Mouse (Mus musculus) left cerebral cortex, adult 2 months (tissue): Measurements from ENCODE around the gene Gm35315. TPM values are rescaled to one million over a fixed set of nuclear protein-coding genes. Genes with fewer than 3 reads are reported as not detected.
A peak's percentile ranks its signal among the peaks of the same experiment; 100 is the strongest.
"Not testable (repeated sequence)": the region's sequence is repeated elsewhere in the genome, so short reads cannot be mapped to it uniquely, and the experiment has no call there.

Experiments
- DNase-seq, 2 experiments: peaks; one replicate each; pipeline ENCODE4 v3.0.0; 2021 to 2022; ENCODE audit warnings: low spot score in 2 of 2, mixed read lengths in 1 of 2; ENCODE audit errors: extremely low spot score in 1 of 2
- H3K27ac ChIP-seq: fragments of 200-600 bp; 2 replicates; pipeline ENCODE4 v1.8.1; 2022
- H3K4me3 ChIP-seq: fragments of 200-600 bp; 2 replicates; pipeline ENCODE4 v1.8.1; 2022
- CTCF ChIP-seq: fragments of 200-600 bp; IDR thresholded peaks from 2 replicates; pipeline ENCODE4 v1.8.1; 2022; ENCODE audit warnings: antibody characterized with exemption, mild to moderate bottlenecking, moderate library complexity
- intact Hi-C: fragments of 180-260 bp; cut with DNase I; formaldehyde crosslinking; loops from one replicate; pipeline ENCODE4 v1.15.1; 2025
- total RNA-seq, 2 experiments: library from RNA; stranded (reverse); gene quantifications; 2 replicates each; pipeline ENCODE4 v1.2.3; 2021

The Gm35315 gene
- total RNA-seq, 2 experiments from 2014 or later, result 0.42 to 0.59 TPM

- peak overlapping the region; percentile 91 for H3K27ac ChIP-seq
- intact Hi-C loops, result loop anchor here (10.0 kb wide), 2 partner anchors 106 to 1446 kb away; partner anchors contain the start of gene Zfp932
- peak; percentile 35 to 45 for DNase-seq
- TF ChIP-seq CTCF, result no peak
- H3K4me3 ChIP-seq, result peak overlapping the region; percentile 53
These were observed 6.9 kb upstream of the Gm35315 start for GRCm38 (mm10) chr5:110100921-110101631.

DNA sequence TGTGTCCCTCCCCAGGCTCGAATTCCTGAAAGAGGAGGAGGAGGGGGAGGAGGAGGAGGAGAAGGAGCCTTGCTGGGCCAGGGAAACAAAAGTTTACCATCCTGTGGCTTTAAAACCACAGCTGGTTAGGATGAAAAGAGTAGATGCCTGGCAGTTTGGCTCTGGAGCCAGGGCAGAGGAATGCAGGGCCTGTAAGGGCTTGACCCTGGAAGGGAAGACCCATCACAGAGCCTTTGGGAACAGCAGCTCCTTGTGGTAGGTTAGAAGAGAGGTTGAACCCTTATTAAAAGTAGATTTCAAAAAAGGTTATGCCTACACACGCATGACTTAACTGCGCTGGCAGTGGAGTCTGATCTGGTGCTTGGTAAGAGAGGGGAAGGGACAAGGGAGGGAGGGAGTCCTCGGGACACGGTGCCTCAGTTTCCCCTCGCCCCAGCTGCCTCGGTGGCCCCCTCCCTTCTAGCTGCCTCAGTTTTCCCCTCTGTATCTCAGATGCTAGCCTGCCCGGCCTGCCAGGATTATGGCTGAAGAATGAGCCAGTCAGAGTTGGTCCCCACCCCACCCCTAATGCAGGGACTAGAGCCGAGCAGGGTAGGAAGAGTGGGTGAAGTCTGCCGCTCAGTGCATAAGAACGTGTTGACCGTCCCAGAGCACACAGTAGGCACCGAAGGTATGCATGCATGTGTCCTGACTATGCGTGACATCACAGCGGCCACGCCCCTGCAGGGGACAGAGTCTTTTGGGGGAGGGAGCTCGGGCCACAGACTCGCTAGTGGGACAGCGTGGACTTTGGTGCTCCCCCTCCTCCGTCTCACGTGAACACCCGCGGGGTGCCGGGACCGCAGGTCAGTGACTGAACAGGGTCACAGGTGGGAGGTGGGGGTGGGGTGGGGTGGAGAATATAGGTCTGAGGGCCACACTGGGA, 5.7 kb upstream of the Gm35315 start, which contains the start of gene Plcxd1:
Gene Plcxd1 (plus strand): TSS at position 314 of the 925 bp plus-strand sequence.
- TF ChIP-seq CTCF, result no peak; the same call in 1 of the 2 replicates
- peak in 1 of 2 experiments; percentile 19 for DNase-seq
- H3K27ac ChIP-seq, result peak within 1 kb of the TSS; percentile 91
- H3K4me3 ChIP-seq, result peak within 1 kb of the TSS; percentile 53
- intact Hi-C loops, result loop anchor here (10.0 kb wide), 2 partner anchors 105 to 1445 kb away; partner anchors contain the start of gene Zfp932

GRCm38 (mm10) chr5:110098991-110099477, 4.8 kb upstream of the Gm35315 start:
- intact Hi-C loops, result no loop called here
- H3K27ac ChIP-seq, result no peak overlapping the region
- peak in 1 of 2 experiments; percentile 34 for DNase-seq
- no peak for TF ChIP-seq CTCF
- H3K4me3 ChIP-seq, result no peak overlapping the region

DNA sequence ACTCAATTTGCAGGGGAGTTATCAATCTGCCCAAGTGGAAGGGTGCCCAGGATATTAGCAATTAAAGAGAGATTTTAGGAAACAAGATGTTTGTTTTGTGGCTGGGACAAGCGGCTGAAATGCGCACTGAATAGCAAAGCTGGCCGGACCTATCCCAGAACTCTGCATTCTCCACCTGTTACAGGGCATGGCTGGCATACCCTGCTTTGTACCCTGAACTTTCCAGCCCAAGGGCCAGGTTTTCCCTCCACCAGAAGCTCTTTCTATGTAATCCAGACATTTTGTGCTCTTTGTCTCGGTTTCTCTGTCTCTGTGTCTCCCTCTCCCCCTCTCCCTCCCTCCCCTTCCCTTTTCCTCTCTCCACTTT, 610 bp upstream of the Gm35315 start:
- no peak for TF ChIP-seq CTCF
- intact Hi-C loops, result loop anchor here (2.0 kb wide), 1 partner anchor 36 kb away; no protein-coding TSS in a partner anchor
- DNase-seq, result no peak
- peak overlapping the region; percentile 64 for H3K4me3 ChIP-seq
- H3K27ac ChIP-seq, result peak overlapping the region; percentile 94

GRCm38 (mm10) chr5:110091546-110091945, 2.7 kb downstream of the Gm35315 start:
- intact Hi-C loops, result no loop called here
- no peak for DNase-seq
- Histone ChIP-seq H3K27ac (no peak overlapping the region), H3K4me3 (no peak overlapping the region)
- no peak for TF ChIP-seq CTCF

- no peak for DNase-seq
- Histone ChIP-seq H3K27ac (no peak overlapping the region), H3K4me3 (no peak overlapping the region)
- TF ChIP-seq CTCF, result no peak
- intact Hi-C loops, result no loop called here
These were observed 7.9 kb downstream of the Gm35315 start for GRCm38 (mm10) chr5:110086161-110086866.

DNA sequence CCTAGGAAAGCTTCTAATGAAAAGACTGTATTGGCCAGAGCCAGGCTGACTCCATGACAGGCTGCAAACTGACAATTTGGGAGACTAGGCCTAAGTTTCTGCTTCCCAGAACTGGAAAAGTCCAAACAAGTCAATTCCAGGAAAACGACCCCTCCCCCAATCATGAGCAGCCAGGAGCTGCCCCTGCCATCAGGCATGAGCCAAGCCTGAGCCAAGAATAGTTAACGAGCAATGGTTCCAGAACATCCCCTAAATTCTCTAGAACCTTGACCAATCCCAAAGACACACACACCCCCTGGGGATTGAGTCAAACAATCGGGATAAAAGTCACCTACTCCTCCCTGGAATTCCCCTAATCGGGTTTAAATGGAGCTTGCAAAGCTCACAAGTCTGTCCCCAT, 11.3 kb downstream of the Gm35315 start:
- no peak for DNase-seq
- H3K4me3 ChIP-seq, result no peak overlapping the region
- no peak for TF ChIP-seq CTCF
- no peak overlapping the region for H3K27ac ChIP-seq
- intact Hi-C loops, result no loop called here

- H3K27ac ChIP-seq, H3K4me3 ChIP-seq, intact Hi-C loops, DNase-seq: not testable (repeated sequence)
These were observed 21.8 kb downstream of the Gm35315 start, which contains the start of gene Gm17655 for GRCm38 (mm10) chr5:110072413-110072812. TSS of gene Gm17655 (minus strand) at chr5:110072513.

- Histone ChIP-seq H3K4me3 (peak overlapping the region; percentile 72), H3K27ac (peak overlapping the region; percentile 85)
- peak; percentile 73 to 74 for DNase-seq
- TF ChIP-seq CTCF, result no peak
- intact Hi-C loops, result loop anchor here (2.0 to 10.0 kb wide), 3 partner anchors 37 to 77 kb away; partner anchors contain the start of genes Chfr, Gm35315 and Zfp932
These were observed 36.4 kb downstream of the Gm35315 start for GRCm38 (mm10) chr5:110057637-110058408.

Other genes starting within 250 kb of the Gm35315 start
- 10 to 100 TPM; 38.3 to 40.0 TPM for gene Gm15446, start 171.0 kb downstream of the Gm35315 start, total RNA-seq
- gene Zfp932, start 97.9 kb downstream of the Gm35315 start, total RNA-seq, result 10 to 100 TPM; 50.7 to 57.5 TPM
- gene Gm17655, start 21.9 kb downstream of the Gm35315 start, total RNA-seq, result 10 to 100 TPM in 1 of 2 experiments, 1 to 10 TPM in 1; 9.3 to 10.0 TPM
- 1 to 10 TPM; 9.3 to 9.5 TPM for gene Plcxd1, start 5.5 kb upstream of the Gm35315 start, total RNA-seq
- 100 to 1,000 TPM; 107 to 108 TPM for gene Gtpbp6, start 13.8 kb upstream of the Gm35315 start, total RNA-seq
- 10 to 100 TPM; 15.9 to 16.7 TPM for gene Zfp605, start 15.7 kb upstream of the Gm35315 start, total RNA-seq
- 10 to 100 TPM; 55.5 to 58.0 TPM for gene Chfr, start 41.4 kb upstream of the Gm35315 start, total RNA-seq
- gene Golga3, start 82.3 kb upstream of the Gm35315 start, total RNA-seq, result 10 to 100 TPM; 47.0 to 49.3 TPM
- 10 to 100 TPM; 35.0 to 43.6 TPM for gene Ankle2, start 136.6 kb upstream of the Gm35315 start, total RNA-seq
- gene Pgam5, start 175.5 kb upstream of the Gm35315 start, total RNA-seq, result 10 to 100 TPM; 58.9 to 60.0 TPM
- 1 to 10 TPM; 7.8 to 8.3 TPM for gene Pxmp2, start 191.8 kb upstream of the Gm35315 start, total RNA-seq
- 1 to 10 TPM in 1 of 2 experiments, under 1 TPM in 1; 0.98 to 1.5 TPM for gene Pole, start 191.9 kb upstream of the Gm35315 start, total RNA-seq
- gene P2rx2, start 248.8 kb upstream of the Gm35315 start, total RNA-seq, result under 1 TPM in 1 of 2 experiments, not detected in 1; 0.26 TPM